ENCODE assay signal across 24 mouse cellular contexts in the genomic region with DNA sequence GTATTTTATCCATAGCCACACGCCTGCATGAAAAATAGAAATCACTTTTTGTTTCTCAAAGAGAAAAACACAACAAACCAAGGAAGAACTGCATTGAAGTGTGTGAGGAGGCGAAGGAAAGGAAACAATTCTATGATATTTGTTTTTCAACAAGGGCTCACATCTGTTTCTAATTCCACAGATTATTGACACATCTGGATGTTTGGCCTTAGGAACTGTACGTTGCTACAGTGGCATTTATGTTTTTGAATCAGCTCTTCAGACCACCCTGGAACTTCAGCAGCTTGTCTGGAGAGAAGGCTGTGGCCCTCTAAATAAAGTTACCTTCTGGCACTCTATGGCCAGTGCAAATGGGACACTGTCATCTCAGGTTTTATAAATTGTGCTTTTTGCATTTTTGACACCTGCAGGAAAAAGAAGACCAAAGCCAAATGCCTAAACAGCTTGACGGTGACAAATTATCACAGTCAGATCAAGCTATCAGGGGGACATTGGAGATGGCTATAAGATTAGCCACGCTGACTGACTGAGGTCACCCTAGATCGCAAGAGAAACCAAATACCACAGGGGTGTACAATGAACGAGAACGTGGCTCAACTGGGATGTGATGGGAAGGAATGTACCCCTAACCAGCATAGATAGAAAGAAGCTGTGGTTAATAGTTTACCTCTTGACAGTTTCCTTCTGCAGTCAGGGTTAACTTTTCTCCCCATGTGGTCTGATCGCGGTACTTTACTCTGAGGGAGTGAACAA.
A peak's percentile ranks its signal among the peaks of the same experiment; 100 is the strongest.
DNase-seq lines count a peak whose midpoint lies in the region; ATAC-seq and TF ChIP-seq lines count a peak whose summit lies in the region.
"Had no signal": no experiment of that assay in that cellular context is flagged by ENCODE, and none has a peak within 500 bp of the region (broad histone marks: within the 10 kb centered on the region; RNA-seq: fewer than 3 reads in every experiment).

No protein-coding gene starts in this region.

- no peaks in the 10 kb centered on the region for H3K9me3 ChIP-seq in limb, embryonic 14.5 days (ENCODE audit: control insufficient read depth, low read length)
- H3K9me3 ChIP-seq in limb, embryonic 10.5 days (replicated peaks) = no peaks in the 10 kb centered on the region
- H3K9me3 ChIP-seq in embryonic facial prominence, embryonic 13.5 days = no peaks in the 10 kb centered on the region
- no peaks in the 10 kb centered on the region for H3K9me3 ChIP-seq in lung, postnatal 0 days (ENCODE audit: low read length)
- H3K9me3 ChIP-seq: heart, embryonic 13.5 days; hindbrain, embryonic 12.5 days; kidney, embryonic 15.5 days; limb, embryonic 12.5 days; liver, embryonic 12.5 days; midbrain, embryonic 13.5 days had no signal

- no peak for TF ChIP-seq EP300 in lung, postnatal 0 days (IDR thresholded peaks at IDR 0.05)

- H3K4me2 ChIP-seq in limb, embryonic 14.5 days (replicated peaks; ENCODE audit: low read depth, low read length, severe bottlenecking) = no peak overlapping the region
- peak overlapping the region; percentile 10; the same call in 1 of the 2 replicates for H3K4me2 ChIP-seq in embryonic facial prominence, embryonic 13.5 days
- no peak overlapping the region for H3K4me2 ChIP-seq in lung, postnatal 0 days (replicated peaks; ENCODE audit: low read depth, low read length)
- H3K4me2 ChIP-seq: heart, embryonic 13.5 days; hindbrain, embryonic 12.5 days; kidney, embryonic 15.5 days; limb, embryonic 12.5 days; liver, embryonic 12.5 days; midbrain, embryonic 13.5 days had no signal

- 53% methylated on average over 10 of the region's 10 CpGs for WGBS in limb, embryonic 14.5 days
- 71% methylated on average over 10 of the region's 10 CpGs for WGBS in limb, embryonic 10.5 days
- WGBS in embryonic facial prominence, embryonic 13.5 days = 25% methylated on average over 10 of the region's 10 CpGs
- 64% methylated on average over 10 of the region's 10 CpGs for WGBS in lung, postnatal 0 days

- peak; percentile 61 for DNase-seq in limb, embryonic 14.5 days (ENCODE audit: low spot score)
- no peak for DNase-seq in limb, embryonic 10.5 days (ENCODE audit: low spot score)
- DNase-seq in embryo, embryonic 10.5 days (ENCODE audit: low spot score) = peak; percentile 30
- DNase-seq in lung, postnatal 10 days = no peak
- no peak for DNase-seq in lung, postnatal 0 days (ENCODE audit: low spot score)
- no peak for DNase-seq in c-Kit-positive CD71-positive TER-119-positive erythroid progenitor cells, embryonic 14.5 days (ENCODE audit: low spot score)
- DNase-seq: adrenal gland, postnatal 36 days; cerebellum, adult 11 months; cerebellum, adult 9-11 months; gastrocnemius, postnatal 36 days; heart, adult 2 months; heart, postnatal 14 days; layer of hippocampus, postnatal 36 days; lung, adult 18-20 months; right cerebral cortex, postnatal 25 days; spleen, adult 18-20 months; thymus, postnatal 25 days had no signal

- no peaks in the 10 kb centered on the region for H3K36me3 ChIP-seq in limb, embryonic 14.5 days (ENCODE audit: control insufficient read depth, insufficient read depth, low read length)
- H3K36me3 ChIP-seq in limb, embryonic 10.5 days = no peaks in the 10 kb centered on the region
- H3K36me3 ChIP-seq in embryonic facial prominence, embryonic 13.5 days = no peaks in the 10 kb centered on the region
- H3K36me3 ChIP-seq in lung, postnatal 0 days (ENCODE audit: insufficient read depth, low read length) = no peaks in the 10 kb centered on the region
- H3K36me3 ChIP-seq: heart, embryonic 13.5 days; hindbrain, embryonic 12.5 days; kidney, embryonic 15.5 days; limb, embryonic 12.5 days; liver, embryonic 12.5 days; midbrain, embryonic 13.5 days had no signal

- H3K4me3 ChIP-seq in limb, embryonic 14.5 days (replicated peaks; ENCODE audit: low read length) = no peak overlapping the region
- H3K4me3 ChIP-seq in limb, embryonic 10.5 days = no peak overlapping the region
- no peak overlapping the region for H3K4me3 ChIP-seq in embryonic facial prominence, embryonic 13.5 days
- no peak overlapping the region for H3K4me3 ChIP-seq in lung, postnatal 0 days (ENCODE audit: low read depth, low read length)
- H3K4me3 ChIP-seq: heart, adult 2 months; heart, embryonic 13.5 days; hindbrain, embryonic 12.5 days; kidney, embryonic 15.5 days; limb, embryonic 12.5 days; liver, embryonic 12.5 days; midbrain, embryonic 13.5 days had no signal

- H3K4me1 ChIP-seq in limb, embryonic 14.5 days (ENCODE audit: control insufficient read depth, insufficient read depth, low read length) = no peaks in the 10 kb centered on the region
- peaks cover 6% of the 10 kb centered on the region for H3K4me1 ChIP-seq in limb, embryonic 10.5 days
- peaks cover 6% of the 10 kb centered on the region for H3K4me1 ChIP-seq in embryonic facial prominence, embryonic 13.5 days
- H3K4me1 ChIP-seq in lung, postnatal 0 days (ENCODE audit: insufficient read depth, low read depth, low read length) = no peaks in the 10 kb centered on the region
- H3K4me1 ChIP-seq: heart, embryonic 13.5 days; hindbrain, embryonic 12.5 days; kidney, embryonic 15.5 days; liver, embryonic 12.5 days; midbrain, embryonic 13.5 days had no signal

- no peak overlapping the region for H3K27ac ChIP-seq in limb, embryonic 14.5 days (replicated peaks; ENCODE audit: low read depth, low read length)
- H3K27ac ChIP-seq in limb, embryonic 10.5 days = no peak overlapping the region
- no peak overlapping the region for H3K27ac ChIP-seq in embryonic facial prominence, embryonic 13.5 days
- no peak overlapping the region for H3K27ac ChIP-seq in lung, postnatal 0 days (ENCODE audit: low read length)
- H3K27ac ChIP-seq: heart, adult 2 months; heart, embryonic 13.5 days; hindbrain, embryonic 12.5 days; kidney, embryonic 15.5 days; limb, embryonic 12.5 days; liver, embryonic 12.5 days; midbrain, embryonic 13.5 days had no signal

- no peak overlapping the region for H3K9ac ChIP-seq in limb, embryonic 14.5 days (ENCODE audit: low read depth, low read length, severe bottlenecking)
- no peak overlapping the region for H3K9ac ChIP-seq in embryonic facial prominence, embryonic 13.5 days
- H3K9ac ChIP-seq in lung, postnatal 0 days (replicated peaks; ENCODE audit: low read depth) = no peak overlapping the region
- H3K9ac ChIP-seq: heart, embryonic 13.5 days; hindbrain, embryonic 12.5 days; kidney, embryonic 15.5 days; limb, embryonic 12.5 days; liver, embryonic 12.5 days; midbrain, embryonic 13.5 days had no signal

- peak; percentile 62; the same call in 1 of the 2 replicates for ATAC-seq in limb, embryonic 14.5 days (ENCODE audit: low FRiP score, low read depth)
- ATAC-seq in embryonic facial prominence, embryonic 13.5 days (ENCODE audit: insufficient number of reproducible peaks, insufficient read depth, low FRiP score, low TSS enrichment, low read depth) = no peak
- ATAC-seq in lung, postnatal 0 days = no peak
- ATAC-seq: liver, embryonic 12.5 days; midbrain, embryonic 13.5 days had no signal

- no peak for TF ChIP-seq CTCF in lung, postnatal 0 days (IDR thresholded peaks at IDR 0.05)

- no peak for TF ChIP-seq POLR2A in limb, embryonic 14.5 days (IDR thresholded peaks at IDR 0.05; ENCODE audit: borderline replicate concordance, extremely low read depth, insufficient read depth, insufficient read length)

- H3K27me3 ChIP-seq in limb, embryonic 14.5 days (ENCODE audit: control insufficient read depth, insufficient read depth, low read length) = no peaks in the 10 kb centered on the region
- no peaks in the 10 kb centered on the region for H3K27me3 ChIP-seq in limb, embryonic 10.5 days (ENCODE audit: low read depth, poor library complexity, severe bottlenecking)
- no peaks in the 10 kb centered on the region for H3K27me3 ChIP-seq in embryonic facial prominence, embryonic 13.5 days
- no peaks in the 10 kb centered on the region for H3K27me3 ChIP-seq in lung, postnatal 0 days (replicated peaks; ENCODE audit: insufficient read depth, low read length)
- H3K27me3 ChIP-seq: heart, embryonic 13.5 days; hindbrain, embryonic 12.5 days; kidney, embryonic 15.5 days; limb, embryonic 12.5 days; liver, embryonic 12.5 days; midbrain, embryonic 13.5 days had no signal

Comparison
In these comparisons a context has a peak if more than half of its experiments do, and no peak if none do; other contexts are left out.
1. DNase-seq: peak in limb, embryonic 14.5 days (single experiment) and embryo, embryonic 10.5 days (single experiment); none in limb, embryonic 10.5 days (single experiment), lung, postnatal 10 days (single experiment), lung, postnatal 0 days (single experiment) and c-Kit-positive CD71-positive TER-119-positive erythroid progenitor cells, embryonic 14.5 days (single experiment).